Mouse (Mus musculus) heart, embryonic 13.5 days (tissue): ENCODE data around the gene Zfp560. TPM values are rescaled to one million over a fixed set of nuclear protein-coding genes. Genes with fewer than 3 reads are reported as not detected.

Source experiments
- ATAC-seq: fragments of 200-750 bp; cut with Nextera tagmentation; 2 replicates; pipeline ENCODE4 v1.8.0; 2017; ENCODE audit warnings: moderate TSS enrichment; ENCODE audit not compliant: insufficient number of reproducible peaks, low FRiP score, low TSS enrichment; ENCODE audit errors: extremely low read depth
- H3K27ac ChIP-seq: fragments of 300-500 bp; sonication (generic); replicated peaks from 2 replicates; pipeline ENCODE4 v1.5.1; 2015; ENCODE audit warnings: moderate library complexity, mild to moderate bottlenecking, inconsistent platforms
- H3K27me3 ChIP-seq: fragments of 300-500 bp; sonication (generic); replicated peaks from 2 replicates; pipeline ENCODE4 v1.6.1; 2015; ENCODE audit warnings: mild to moderate bottlenecking, inconsistent platforms
- H3K36me3 ChIP-seq: fragments of 300-500 bp; sonication (generic); 2 replicates; pipeline ENCODE4 v1.6.1; 2015; ENCODE audit warnings: mild to moderate bottlenecking, inconsistent platforms
- H3K4me1 ChIP-seq: fragments of 300-500 bp; sonication (generic); 2 replicates; pipeline ENCODE4 v1.6.1; 2015; ENCODE audit warnings: inconsistent platforms
- H3K4me2 ChIP-seq: fragments of 300-500 bp; sonication (generic); 2 replicates; pipeline ENCODE4 v1.6.1; 2015; ENCODE audit warnings: inconsistent platforms, mild to moderate bottlenecking, moderate library complexity
- H3K4me3 ChIP-seq: fragments of 300-500 bp; sonication (generic); 2 replicates; pipeline ENCODE4 v1.5.1; 2015; ENCODE audit warnings: moderate library complexity, mild to moderate bottlenecking, inconsistent platforms
- H3K9ac ChIP-seq: fragments of 300-500 bp; sonication (generic); 2 replicates; pipeline ENCODE4 v1.6.1; 2015; ENCODE audit warnings: inconsistent platforms, mild to moderate bottlenecking, moderate library complexity
- H3K9me3 ChIP-seq: fragments of 300-500 bp; sonication (generic); 2 replicates; pipeline ENCODE4 v1.6.1; 2016; ENCODE audit warnings: inconsistent platforms
- WGBS: fragments of 180-500 bp; shearing (Covaris S2); methylation state at CpG from one replicate; pipeline ENCODE4 v1.1.7; 2015; ENCODE audit warnings: mixed read lengths; 5-methylcytosine and 5-hydroxymethylcytosine counted together
- polyA plus RNA-seq: library from polyadenylated mRNA; unstranded; fragments of >200 nt; fragmentation: Nextera tagmentation; extraction: Ambion mirVana; gene quantifications from 2 replicates; pipeline ENCODE4 v1.2.1, GENCODE M21; 2015

Gene Zfp560
- 29.7 and 30.5 TPM in 2 replicates for polyA plus RNA-seq

GRCm38 (mm10) chr9:20384532-20385342 lies at the start of gene Zfp560:
TSS of gene Zfp560 (minus strand) at chr9:20385177.
- no peaks in the 10 kb centered on the region for H3K36me3 ChIP-seq
- H3K27me3 ChIP-seq, result no peaks in the 10 kb centered on the region
- 5% methylated on average over 40 of the region's 40 CpGs for WGBS
- H3K4me2 ChIP-seq, result peak within 1 kb of the TSS; percentile 73
- peaks cover 8% of the 10 kb centered on the region for H3K4me1 ChIP-seq
- ATAC-seq, result peak; percentile 92
- H3K9me3 ChIP-seq, result 0 out of 2 replicates have a peak, but pooled peaks cover 5% of the 10 kb centered on the region
- H3K27ac ChIP-seq, result peak within 1 kb of the TSS; percentile 61
- peak within 1 kb of the TSS; percentile 82 for H3K4me3 ChIP-seq
- H3K9ac ChIP-seq, result peak within 1 kb of the TSS; percentile 89

GRCm38 (mm10) chr9:20430004-20430403 lies 45.0 kb upstream of the Zfp560 start:
- H3K4me2 ChIP-seq, result no peak overlapping the region
- H3K9ac ChIP-seq, result no peak overlapping the region
- no peak overlapping the region for H3K4me3 ChIP-seq
- no peaks in the 10 kb centered on the region for H3K9me3 ChIP-seq
- no peak for ATAC-seq
- no peak overlapping the region for H3K27ac ChIP-seq
- no peaks in the 10 kb centered on the region for H3K4me1 ChIP-seq
- H3K27me3 ChIP-seq, result no peaks in the 10 kb centered on the region
- WGBS, result 83% methylated on average over 3 of the region's 3 CpGs
- H3K36me3 ChIP-seq, result peaks cover 13% of the 10 kb centered on the region

GRCm38 (mm10) chr9:20411460-20411859 lies 26.5 kb upstream of the Zfp560 start:
- 8% methylated on average over 1 of the region's 1 CpGs for WGBS
- Histone ChIP-seq H3K9me3 (no peaks in the 10 kb centered on the region), H3K4me1 (no peaks in the 10 kb centered on the region), H3K9ac (no peak overlapping the region), H3K4me3 (no peak overlapping the region), H3K27me3 (no peaks in the 10 kb centered on the region), H3K4me2 (no peak overlapping the region), H3K36me3 (no peaks in the 10 kb centered on the region), H3K27ac (no peak overlapping the region)
- no peak for ATAC-seq

- Histone ChIP-seq H3K9ac (no peak overlapping the region), H3K4me2 (no peak overlapping the region), H3K4me3 (no peak overlapping the region), H3K4me1 (no peaks in the 10 kb centered on the region), H3K27ac (no peak overlapping the region), H3K9me3 (no peaks in the 10 kb centered on the region), H3K27me3 (no peaks in the 10 kb centered on the region), H3K36me3 (no peaks in the 10 kb centered on the region)
- WGBS, result 86% methylated on average over 2 of the region's 2 CpGs
- ATAC-seq, result no peak
Measured at GRCm38 (mm10) chr9:20409319-20409718, 24.3 kb upstream of the Zfp560 start.

GRCm38 (mm10) chr9:20385343-20385703 lies 346 bp upstream of the Zfp560 start:
- no peak for ATAC-seq
- WGBS, result 17% methylated on average over 16 of the region's 16 CpGs

GRCm38 (mm10) chr9:20383659-20384058 lies 1.3 kb downstream of the Zfp560 start:
- Histone ChIP-seq H3K9me3 (no peaks in the 10 kb centered on the region), H3K4me3 (peak overlapping the region; percentile 82; the same call in 1 of the 2 replicates), H3K4me1 (peaks cover 8% of the 10 kb centered on the region), H3K27me3 (no peaks in the 10 kb centered on the region), H3K9ac (peak overlapping the region; percentile 24; the same call in 1 of the 2 replicates), H3K36me3 (no peaks in the 10 kb centered on the region), H3K4me2 (peak overlapping the region; percentile 73), H3K27ac (no peak overlapping the region)
- ATAC-seq, result no peak
- WGBS, result 83% methylated on average over 7 of the region's 7 CpGs

More at GRCm38 (mm10) chr9:20385343-20385703, 346 bp upstream of the Zfp560 start:
- Histone ChIP-seq H3K4me1 (peaks cover 8% of the 10 kb centered on the region), H3K4me3 (peak overlapping the region; percentile 82), H3K9me3 (0 out of 2 replicates have a peak, but pooled peaks cover 5% of the 10 kb centered on the region), H3K27me3 (no peaks in the 10 kb centered on the region), H3K9ac (peak overlapping the region; percentile 89), H3K36me3 (no peaks in the 10 kb centered on the region), H3K27ac (peak overlapping the region; percentile 61), H3K4me2 (peak overlapping the region; percentile 73)

GRCm38 (mm10) chr9:20374712-20375111 lies 10.3 kb downstream of the Zfp560 start:
- no peaks in the 10 kb centered on the region for H3K27me3 ChIP-seq
- no peaks in the 10 kb centered on the region for H3K4me1 ChIP-seq
- WGBS, result 88% methylated on average over 1 of the region's 1 CpGs
- no peak overlapping the region for H3K4me3 ChIP-seq
- no peak overlapping the region for H3K27ac ChIP-seq
- no peaks in the 10 kb centered on the region for H3K9me3 ChIP-seq
- no peak for ATAC-seq
- H3K9ac ChIP-seq, result no peak overlapping the region
- no peak overlapping the region for H3K4me2 ChIP-seq
- H3K36me3 ChIP-seq, result 0 out of 2 replicates have a peak, but pooled peaks cover 5% of the 10 kb centered on the region

GRCm38 (mm10) chr9:20367311-20367710 lies 17.7 kb downstream of the Zfp560 start:
- 86% methylated on average over 2 of the region's 2 CpGs for WGBS
- no peaks in the 10 kb centered on the region for H3K4me1 ChIP-seq
- H3K4me3 ChIP-seq, result no peak overlapping the region
- no peak overlapping the region for H3K4me2 ChIP-seq
- H3K9ac ChIP-seq, result no peak overlapping the region
- H3K27ac ChIP-seq, result no peak overlapping the region
- peaks cover 13% of the 10 kb centered on the region for H3K9me3 ChIP-seq
- H3K36me3 ChIP-seq, result peaks cover 16% of the 10 kb centered on the region
- no peaks in the 10 kb centered on the region for H3K27me3 ChIP-seq
- ATAC-seq, result no peak

GRCm38 (mm10) chr9:20348501-20348900 lies 36.5 kb downstream of the Zfp560 start:
- Histone ChIP-seq H3K27ac (no peak overlapping the region), H3K4me1 (no peaks in the 10 kb centered on the region), H3K27me3 (no peaks in the 10 kb centered on the region), H3K4me2 (no peak overlapping the region), H3K4me3 (no peak overlapping the region), H3K36me3 (peaks cover 52% of the 10 kb centered on the region), H3K9me3 (peaks cover 17% of the 10 kb centered on the region; the same call in 1 of the 2 replicates), H3K9ac (no peak overlapping the region)
- ATAC-seq, result no peak
- WGBS, result 77% methylated on average over 4 of the region's 4 CpGs

- ATAC-seq, result no peak
- H3K4me1 ChIP-seq, result no peaks in the 10 kb centered on the region
- no peaks in the 10 kb centered on the region for H3K9me3 ChIP-seq
Measured at GRCm38 (mm10) chr9:20335994-20336393, 49.0 kb downstream of the Zfp560 start, which contains the start of gene Olfr18. TSS of gene Olfr18 (minus strand) at chr9:20336094.

GRCm38 (mm10) chr9:20298232-20298631 lies 86.7 kb downstream of the Zfp560 start, which contains the start of gene Olfr873:
TSS of gene Olfr873 (plus strand) at chr9:20298532.
- no peak for ATAC-seq
- Histone ChIP-seq H3K9me3 (peaks cover 5% of the 10 kb centered on the region; the same call in 1 of the 2 replicates), H3K9ac (no peak within 1 kb of the TSS), H3K27ac (no peak within 1 kb of the TSS), H3K4me3 (no peak within 1 kb of the TSS), H3K36me3 (no peaks in the 10 kb centered on the region), H3K4me2 (no peak within 1 kb of the TSS), H3K27me3 (no peaks in the 10 kb centered on the region), H3K4me1 (no peaks in the 10 kb centered on the region)
- WGBS, result 74% methylated on average over 1 of the region's 1 CpGs

More at GRCm38 (mm10) chr9:20335994-20336393, 49.0 kb downstream of the Zfp560 start, which contains the start of gene Olfr18:
- H3K4me2 ChIP-seq, result no peak within 1 kb of the TSS
- no peaks in the 10 kb centered on the region for H3K27me3 ChIP-seq
- H3K4me3 ChIP-seq, result no peak within 1 kb of the TSS
- H3K27ac ChIP-seq, result no peak within 1 kb of the TSS
- no peak within 1 kb of the TSS for H3K9ac ChIP-seq
- H3K36me3 ChIP-seq, result no peaks in the 10 kb centered on the region
